Mouse (Mus musculus) heart, postnatal 0 days (tissue): ENCODE measurements around the gene Vars.
"Not testable (repeated sequence)": the region's sequence is repeated elsewhere in the genome, so short reads cannot be mapped to it uniquely, and the experiment has no call there.

Source experiments
- CTCF ChIP-seq: IDR thresholded peaks from 2 replicates; pipeline ENCODE4 v1.5.1; 2016; ENCODE audit warnings: antibody characterized with exemption, control low read depth, low read depth
- EP300 ChIP-seq: IDR thresholded peaks from 2 replicates; pipeline ENCODE4 v1.6.1; 2016; ENCODE audit warnings: antibody characterized with exemption, low read depth

DNA sequence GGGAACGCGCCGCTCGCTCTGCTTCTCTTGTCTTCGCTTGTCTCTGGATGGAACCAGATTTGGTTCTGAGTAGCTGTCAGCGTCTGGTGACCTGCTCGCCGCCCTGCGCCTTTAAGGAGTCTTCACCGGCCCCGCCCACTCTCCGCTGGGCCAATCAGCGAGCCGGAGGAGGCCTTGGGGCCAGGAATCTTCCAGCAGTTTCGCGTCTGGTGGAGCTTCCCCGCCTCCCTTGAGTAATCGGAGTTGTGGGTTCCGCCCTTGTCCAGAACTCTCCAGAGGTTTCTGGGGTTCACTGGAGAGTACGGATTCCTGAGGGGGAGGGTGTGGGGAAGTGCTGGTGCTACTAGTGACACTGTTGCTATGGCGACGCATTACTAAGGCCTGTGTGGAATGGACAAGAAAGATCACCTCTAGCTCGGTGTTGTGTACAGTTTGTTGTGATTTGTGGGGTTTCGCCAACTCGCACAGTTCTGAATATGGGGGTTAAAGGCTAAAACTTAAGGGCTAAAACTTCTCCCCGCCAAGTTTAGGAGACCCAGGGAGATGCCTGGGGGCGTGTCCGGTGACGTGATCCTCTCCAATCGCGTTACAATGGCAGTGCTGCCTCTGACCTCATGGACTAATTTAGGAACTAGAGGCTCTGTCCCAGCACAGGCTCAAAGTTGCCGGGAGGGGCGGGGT is 28.6 kb upstream of the Vars start, which contains the start of the genes Hspa1a and Hspa1l:
- not testable (repeated sequence) for TF ChIP-seq CTCF, EP300
